Mouse (Mus musculus): ENCODE measurements around the gene Rfx8.

DNA sequence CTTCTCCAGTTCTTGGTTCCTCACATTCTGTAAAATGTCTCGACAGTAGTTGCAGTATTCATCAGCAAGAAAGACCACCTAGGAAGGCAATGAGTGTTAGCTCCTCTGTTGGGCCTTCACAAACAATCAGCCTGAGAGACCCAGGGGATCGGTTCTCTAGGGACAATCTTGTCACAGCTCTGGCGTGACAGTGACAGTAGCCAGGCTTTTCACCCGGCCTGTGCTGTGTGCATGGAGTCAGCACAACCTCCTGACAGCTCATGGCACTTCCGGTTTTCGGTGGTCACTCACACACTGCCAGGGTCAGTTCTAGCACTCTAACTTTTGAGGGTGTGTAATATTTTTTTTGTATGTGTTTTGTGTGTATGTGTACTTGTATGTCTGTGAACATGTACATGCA, 32.2 kb downstream of the Rfx8 start:
- TF ChIP-seq CTCF (IDR thresholded peaks at IDR 0.05; ENCODE audit: extremely low read depth, insufficient read depth, low read length), result no peak
- no peak for TF ChIP-seq POLR2A (IDR thresholded peaks at IDR 0.05; ENCODE audit: extremely low read depth, insufficient read depth, low read length)
